Mouse (Mus musculus): ENCODE results near the gene Mcm3. TPM values are rescaled to one million over a fixed set of nuclear protein-coding genes. Genes with fewer than 3 reads are reported as not detected.

Gene Mcm3
- polyA plus RNA-seq, 1 experiment from 2014 or later: 199 TPM

- Histone ChIP-seq H3K9ac (ENCODE audit: low read length) (no peak overlapping the region), H3K27ac (ENCODE audit: low read depth, low read length) (no peak overlapping the region), H3K4me3 (ENCODE audit: low read depth, low read length) (no peak overlapping the region), H3K27me3 (ENCODE audit: control insufficient read depth, insufficient read depth, low read length) (no peaks in the 10 kb centered on the region), H3K36me3 (ENCODE audit: control insufficient read depth, insufficient read depth, low read length) (no peaks in the 10 kb centered on the region), H3K9me3 (ENCODE audit: control insufficient read depth, low read length) (no peaks in the 10 kb centered on the region), H3K4me2 (ENCODE audit: low read depth) (no peak overlapping the region), H3K4me1 (ENCODE audit: control insufficient read depth, insufficient read depth, low read length) (no peaks in the 10 kb centered on the region)
- ATAC-seq (ENCODE audit: insufficient read depth, low FRiP score, low TSS enrichment) (no peak), DNase-seq (ENCODE audit: low spot score) (no peak)
- WGBS: 83% methylated on average over 3 of the region's 3 CpGs
Observed at GRCm38 (mm10) chr1:20757586-20757985, 62.5 kb downstream of the Mcm3 start.

DNA sequence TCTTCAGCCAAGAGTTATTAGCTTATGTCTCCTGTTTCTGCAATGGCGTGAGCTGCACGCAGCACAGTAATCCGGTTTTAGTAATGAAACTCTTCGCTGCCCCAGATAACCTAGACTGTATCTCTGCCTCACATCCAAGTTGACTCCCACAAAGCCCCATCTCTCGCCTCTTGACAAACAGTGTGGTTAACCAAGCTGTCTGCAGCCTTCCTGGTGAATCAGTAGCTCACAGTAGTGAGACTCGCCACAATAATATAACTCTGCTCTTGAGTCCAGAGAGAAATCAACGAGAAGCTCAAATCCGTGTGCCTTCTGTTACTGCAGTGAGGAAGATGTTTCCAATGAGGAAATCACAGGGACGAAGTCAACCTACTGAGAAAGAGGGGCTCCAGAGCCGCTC is 65.7 kb downstream of the Mcm3 start:
- DNase-seq (ENCODE audit: low spot score) (no peak), ATAC-seq (ENCODE audit: insufficient read depth, low FRiP score, low TSS enrichment) (no peak)
- Histone ChIP-seq H3K4me2 (ENCODE audit: low read depth) (no peak overlapping the region), H3K4me1 (ENCODE audit: control insufficient read depth, insufficient read depth, low read length) (no peaks in the 10 kb centered on the region), H3K27me3 (ENCODE audit: control insufficient read depth, insufficient read depth, low read length) (no peaks in the 10 kb centered on the region), H3K27ac (ENCODE audit: low read depth, low read length) (no peak overlapping the region), H3K9ac (ENCODE audit: low read length) (no peak overlapping the region), H3K9me3 (ENCODE audit: control insufficient read depth, low read length) (no peaks in the 10 kb centered on the region), H3K36me3 (ENCODE audit: control insufficient read depth, insufficient read depth, low read length) (no peaks in the 10 kb centered on the region), H3K4me3 (ENCODE audit: low read depth, low read length) (no peak overlapping the region)
- WGBS: 90% methylated on average over 10 of the region's 10 CpGs

Other genes starting within 250 kb of the Mcm3 start
- gene Pkhd1, start 202.2 kb downstream of the Mcm3 start, polyA plus RNA-seq (2014; fragmentation: Nextera tagmentation; extraction: Ambion mirVana): 0.04 and 0.05 TPM in 2 replicates
- gene Il17a, start 89.4 kb downstream of the Mcm3 start, polyA plus RNA-seq (2014; fragmentation: Nextera tagmentation; extraction: Ambion mirVana): not detected in 2 replicates
- 0.41 TPM in 1 of 2 replicates, not detected in the other for gene Il17f, start 29.7 kb downstream of the Mcm3 start, polyA plus RNA-seq (2014; fragmentation: Nextera tagmentation; extraction: Ambion mirVana)
- gene Paqr8, start 70.3 kb upstream of the Mcm3 start, polyA plus RNA-seq (2014; fragmentation: Nextera tagmentation; extraction: Ambion mirVana): 8.4 TPM in 2 replicates
- 1.3 and 2.0 TPM in 2 replicates for gene Efhc1, start 131.3 kb upstream of the Mcm3 start, polyA plus RNA-seq (2014; fragmentation: Nextera tagmentation; extraction: Ambion mirVana)